Mouse (Mus musculus) brain, embryonic 14.5 days (tissue): Measurements from ENCODE around the gene Wdr75.

Source experiments
- CTCF ChIP-seq: fragments of 200-500 bp; IDR thresholded peaks from 2 replicates; pipeline ENCODE4 v1.5.1; 2012; ENCODE audit warnings: inconsistent platforms, mild to moderate bottlenecking, moderate library complexity, borderline replicate concordance; ENCODE audit not compliant: insufficient read depth, insufficient read length; ENCODE audit errors: extremely low read depth
- POLR2A ChIP-seq: fragments of 200-500 bp; IDR thresholded peaks from 2 replicates; pipeline ENCODE4 v1.6.1; 2012; ENCODE audit warnings: mild to moderate bottlenecking, inconsistent platforms, borderline replicate concordance; ENCODE audit not compliant: poor library complexity, insufficient read depth, insufficient read length, severe bottlenecking; ENCODE audit errors: extremely low read depth

- TF ChIP-seq CTCF, result no peak
- TF ChIP-seq POLR2A, result no peak
These were observed 31.8 kb downstream of the Wdr75 start for GRCm38 (mm10) chr1:45826796-45827195.
